Mouse (Mus musculus) cerebellum, adult 9-11 months (tissue): ENCODE results near the gene Agpat2.

Source experiments
- DNase-seq: peaks from one replicate; pipeline ENCODE4 v3.0.0; 2022

The Agpat2 gene

DNA sequence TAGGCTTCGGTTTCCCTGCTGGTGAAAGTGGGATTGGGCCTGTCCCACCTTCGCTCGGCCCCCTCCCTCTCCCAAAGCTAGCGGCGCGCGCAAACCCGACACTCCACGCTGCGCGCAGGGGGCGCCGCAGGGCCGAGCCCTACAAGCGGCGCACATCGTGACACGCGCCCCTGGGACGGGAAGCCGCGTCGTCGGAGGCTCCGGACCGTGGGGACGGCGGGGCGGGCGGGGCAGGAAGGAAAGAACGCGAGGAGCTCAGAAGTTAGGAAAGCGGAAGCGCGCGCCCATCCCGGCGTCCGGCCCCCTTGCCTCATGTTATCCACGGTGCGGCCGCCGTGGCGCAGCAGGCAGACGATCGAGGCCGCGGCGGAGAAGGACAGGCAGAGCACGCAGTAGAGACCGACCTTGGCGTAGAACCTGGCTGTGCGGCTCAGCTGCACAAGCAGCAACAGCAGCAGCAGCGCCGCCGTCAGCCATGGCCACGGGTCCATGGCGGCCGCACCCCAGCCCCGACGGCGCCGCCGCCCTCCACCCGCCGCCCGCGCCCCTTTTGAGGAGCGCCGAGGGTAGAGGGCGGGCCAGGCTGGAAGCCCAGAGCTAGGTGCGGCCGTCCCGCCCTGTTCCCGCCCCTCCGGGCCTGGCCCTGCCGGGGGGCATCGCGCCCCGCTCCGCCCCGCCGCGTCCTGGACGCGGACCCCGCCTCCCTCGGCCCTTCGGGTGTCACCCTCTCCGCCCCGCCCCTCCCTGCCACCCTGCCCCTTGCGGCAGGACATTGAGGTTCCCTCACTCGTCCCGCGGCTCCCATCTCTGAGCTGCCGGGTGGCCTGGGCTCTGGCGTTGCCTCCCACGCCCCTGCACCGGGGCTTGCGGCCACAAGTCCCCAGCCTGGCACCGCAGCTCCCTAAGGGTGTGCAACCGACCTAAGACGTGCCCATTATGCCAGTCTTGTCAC lies at the start of gene Agpat2:
Gene Agpat2, minus strand, starts transcription at position 698 of the 952 bp plus-strand sequence.
- DNase-seq, result no peak

DNA sequence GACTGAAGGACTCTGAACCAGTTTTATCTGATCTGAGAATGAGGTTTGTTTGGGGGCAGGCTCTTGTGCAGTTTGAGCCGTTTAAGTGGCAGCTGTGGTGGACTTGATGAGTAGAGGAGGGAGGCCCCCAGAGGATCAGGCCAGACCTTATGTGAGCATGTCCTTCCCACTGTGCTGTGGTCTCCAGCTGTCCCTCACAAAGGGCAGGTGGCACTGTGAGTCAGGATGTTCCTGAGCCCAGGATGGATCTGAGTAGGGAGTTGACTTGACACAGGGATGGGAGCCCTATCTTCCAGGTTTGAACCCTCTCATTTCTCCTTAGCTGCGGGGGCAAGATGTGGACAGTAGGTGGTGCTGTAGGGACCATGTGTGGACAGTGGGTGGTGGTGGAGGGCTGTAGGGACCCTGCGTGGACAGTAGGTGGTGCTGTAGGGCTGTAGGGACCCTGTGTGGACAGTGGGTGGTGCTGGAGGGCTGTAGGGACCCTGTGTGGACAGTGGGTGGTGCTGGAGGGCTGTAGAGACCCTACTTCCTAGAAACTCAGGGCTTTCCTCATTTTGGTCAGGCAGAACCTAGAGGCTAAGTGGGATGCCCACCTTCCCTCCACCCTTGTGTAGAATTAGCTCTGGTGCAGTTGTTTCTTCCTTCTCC lies 42.6 kb upstream of the Agpat2 start:
- DNase-seq, result peak; percentile 78

DNA sequence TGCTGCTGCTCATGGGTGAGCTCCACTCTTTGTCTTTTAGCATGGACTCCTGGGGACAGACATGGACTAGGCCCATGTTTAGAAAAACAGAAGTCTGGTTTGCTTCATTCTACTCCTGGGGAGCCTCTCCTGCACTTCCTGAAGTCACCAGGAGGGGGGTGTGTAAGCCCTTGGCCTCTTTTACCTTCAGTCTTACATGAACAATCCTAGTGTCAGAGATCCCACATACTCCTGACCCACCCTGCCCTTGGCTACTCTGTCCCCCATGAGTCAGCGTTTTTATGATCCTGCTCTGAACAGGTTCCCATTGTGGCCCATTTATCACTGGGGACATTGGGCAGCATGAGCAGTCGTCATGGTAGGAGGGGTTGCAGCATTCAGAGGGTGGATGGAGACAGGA lies 39.7 kb upstream of the Agpat2 start:
- no peak for DNase-seq

DNA sequence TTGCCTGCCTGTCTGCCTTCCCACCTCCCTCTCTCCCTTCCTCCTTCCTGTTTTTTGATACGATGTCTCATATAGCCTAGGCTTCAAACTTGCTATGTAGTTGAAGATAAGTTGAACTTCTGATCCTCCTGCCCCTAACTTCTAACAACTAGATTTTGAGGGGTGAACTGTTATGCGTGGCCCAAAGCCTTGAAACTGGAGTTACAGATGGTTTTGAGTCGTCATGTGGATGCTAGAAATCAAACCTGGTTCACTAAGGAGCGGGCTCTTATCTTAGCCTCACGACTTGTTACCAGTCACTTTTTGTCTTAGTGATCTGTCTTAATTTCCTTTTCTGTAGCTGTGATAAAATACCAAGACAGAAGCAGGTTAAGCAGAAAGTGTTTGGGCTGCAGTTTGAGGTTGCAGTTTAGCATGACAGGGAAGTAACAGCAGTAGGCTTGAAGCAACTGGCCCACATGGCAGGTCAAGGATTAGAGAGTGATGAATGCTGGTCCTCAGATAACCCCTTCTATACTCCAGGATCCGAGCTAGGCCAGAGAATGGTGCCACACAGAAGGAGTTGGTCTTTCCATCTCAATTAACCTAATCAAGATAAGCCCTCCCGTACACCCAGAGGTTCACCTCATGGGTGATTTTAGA lies 36.9 kb upstream of the Agpat2 start:
- DNase-seq, result no peak

DNA sequence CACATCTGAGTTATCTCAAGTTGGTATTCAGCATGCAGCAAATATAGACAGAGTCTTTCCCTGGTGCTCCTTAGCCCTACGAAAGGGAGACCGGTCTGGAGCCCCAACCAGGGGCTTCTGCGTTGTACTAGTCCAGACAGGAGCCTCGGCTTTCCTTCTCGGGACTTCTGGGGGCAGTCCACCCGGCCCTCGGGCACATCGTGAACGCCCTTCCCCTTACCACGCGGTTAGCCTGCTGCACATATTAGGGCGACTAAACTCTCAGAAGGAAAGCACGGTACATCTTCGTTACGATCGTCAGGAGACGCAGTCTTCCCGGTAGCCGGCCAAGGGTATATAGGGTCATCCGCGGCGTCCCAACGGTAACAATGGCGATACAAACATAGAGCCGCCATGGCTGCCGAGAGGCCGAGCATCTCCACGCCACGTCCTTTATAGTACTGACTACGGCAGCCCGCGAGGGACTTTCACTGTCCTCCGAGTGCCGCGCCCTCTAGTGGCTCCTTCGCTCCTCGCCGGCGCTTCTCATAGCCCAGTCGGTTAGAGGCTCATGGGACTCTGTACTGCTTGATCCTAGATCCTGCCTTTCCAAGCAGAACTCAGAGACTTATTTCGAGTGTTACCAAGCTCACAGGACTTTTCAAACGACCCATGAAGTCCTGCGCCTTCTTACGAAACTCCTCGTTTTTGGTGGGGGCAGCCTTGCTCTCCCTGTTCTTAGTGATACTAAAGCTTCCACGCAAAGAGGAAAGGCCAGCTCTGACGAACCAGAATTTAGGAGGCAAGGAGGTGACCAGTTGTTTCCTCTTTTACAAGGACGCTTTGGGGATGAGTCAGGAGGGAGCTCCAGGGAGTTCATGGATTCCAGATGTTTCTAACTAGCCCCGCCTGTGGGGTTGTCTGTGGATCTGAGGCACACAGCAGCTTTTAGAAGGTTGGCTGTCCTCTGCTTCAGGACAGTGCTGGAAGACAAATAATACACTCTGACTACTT lies 35.9 kb upstream of the Agpat2 start:
- DNase-seq, result peak; percentile 93

DNA sequence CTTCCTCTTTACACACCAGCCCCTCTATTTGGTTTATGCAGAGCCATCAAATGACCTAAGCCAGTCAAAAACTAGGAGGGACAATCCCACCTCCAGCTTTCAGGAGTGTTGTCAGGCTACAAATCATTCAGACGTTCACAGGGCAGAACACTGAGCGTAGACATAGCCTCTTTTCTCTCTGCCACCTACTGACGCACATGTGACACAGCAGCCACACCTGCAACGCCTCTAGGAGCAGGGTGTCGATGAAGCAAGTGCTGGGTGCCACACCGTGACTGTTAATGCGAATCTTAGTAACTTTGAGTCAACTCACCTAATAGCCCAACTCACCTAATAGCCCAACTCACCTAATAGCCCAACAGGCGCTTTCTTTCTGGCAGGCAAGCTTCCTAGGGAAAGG lies 34.9 kb upstream of the Agpat2 start:
- peak; percentile 39 for DNase-seq

DNA sequence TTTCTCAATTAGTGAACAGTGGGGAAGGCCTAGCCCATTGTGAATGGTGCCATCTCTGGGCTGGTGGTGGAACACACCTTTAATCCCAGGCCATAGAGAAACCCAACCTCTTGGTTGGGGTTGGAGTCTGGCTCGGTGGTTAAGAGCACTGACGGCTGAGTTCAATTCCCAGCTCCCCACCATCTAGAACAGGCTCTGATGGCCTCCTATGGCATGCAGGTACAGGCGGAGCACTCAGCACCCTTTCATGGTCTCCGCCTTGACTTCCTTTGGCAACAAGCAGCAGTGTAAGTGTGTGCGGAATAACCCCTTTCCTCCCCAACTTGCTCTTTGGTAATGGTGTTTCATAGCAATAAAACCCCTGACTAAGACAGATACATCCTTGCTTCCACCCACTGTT lies 34.4 kb upstream of the Agpat2 start:
- DNase-seq, result no peak

DNA sequence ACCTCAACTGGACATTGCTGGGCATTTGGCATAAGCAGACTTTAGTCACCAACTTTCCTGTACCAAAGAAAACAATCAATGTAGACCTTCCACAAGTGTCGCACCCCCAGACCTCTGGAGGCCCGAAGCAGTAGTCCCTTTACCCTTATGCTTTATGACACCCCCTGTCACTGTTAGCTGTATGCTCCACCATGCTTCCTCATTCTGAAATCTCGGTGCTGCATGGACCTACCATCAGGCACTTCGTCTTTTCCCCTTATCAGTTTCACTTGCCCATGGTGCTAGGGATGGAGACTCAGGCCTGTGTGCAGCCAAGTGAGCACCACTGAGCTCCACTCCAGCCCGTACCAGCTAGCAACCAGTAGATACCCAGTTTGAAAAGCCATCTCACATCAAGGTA lies 33.8 kb upstream of the Agpat2 start:
- no peak for DNase-seq

DNA sequence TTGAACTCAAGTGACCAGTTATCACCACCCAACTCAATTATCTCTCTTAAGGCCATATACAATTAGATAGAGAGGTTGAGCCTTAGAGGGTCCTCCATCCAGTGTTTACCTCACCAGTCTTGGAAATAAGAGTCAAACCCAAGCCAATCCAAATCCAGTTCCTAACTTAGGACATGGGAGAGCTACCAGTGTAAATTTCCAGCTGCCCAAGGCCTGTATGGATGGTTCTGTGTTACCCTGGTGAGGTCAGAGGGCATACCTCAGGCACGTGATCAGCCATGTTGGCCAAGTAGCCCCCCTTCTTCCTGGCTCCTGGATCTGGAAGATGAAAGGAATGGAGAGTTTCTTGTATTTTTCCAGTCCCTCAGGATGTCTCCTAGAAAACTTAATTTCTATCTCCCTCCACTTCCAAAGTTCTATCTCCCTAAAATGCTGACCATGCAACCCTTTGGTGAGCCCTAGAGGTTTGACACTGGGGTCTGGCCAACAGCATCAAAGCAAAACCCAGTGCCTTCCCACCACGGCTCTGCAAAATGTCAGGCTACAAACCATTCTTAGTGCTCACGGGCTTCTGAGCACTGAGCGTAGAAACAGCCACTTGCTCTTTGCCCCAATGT lies 33.2 kb upstream of the Agpat2 start:
- DNase-seq, result no peak

DNA sequence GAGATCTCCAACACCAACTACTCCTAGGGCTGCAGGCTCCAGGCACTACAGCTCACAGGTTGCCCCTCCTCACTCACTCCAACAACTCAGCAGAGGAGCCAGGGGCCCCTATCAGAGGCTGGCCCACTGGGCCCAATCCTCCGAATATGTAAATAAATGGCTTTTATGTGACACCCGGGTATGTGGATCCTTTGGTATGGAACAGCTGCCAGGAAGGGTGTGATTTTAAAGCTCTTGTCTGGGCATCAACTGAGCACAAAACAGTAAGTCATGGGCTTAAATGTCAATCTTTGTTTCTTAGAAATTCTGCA lies 32.1 kb upstream of the Agpat2 start:
- DNase-seq, result no peak

DNA sequence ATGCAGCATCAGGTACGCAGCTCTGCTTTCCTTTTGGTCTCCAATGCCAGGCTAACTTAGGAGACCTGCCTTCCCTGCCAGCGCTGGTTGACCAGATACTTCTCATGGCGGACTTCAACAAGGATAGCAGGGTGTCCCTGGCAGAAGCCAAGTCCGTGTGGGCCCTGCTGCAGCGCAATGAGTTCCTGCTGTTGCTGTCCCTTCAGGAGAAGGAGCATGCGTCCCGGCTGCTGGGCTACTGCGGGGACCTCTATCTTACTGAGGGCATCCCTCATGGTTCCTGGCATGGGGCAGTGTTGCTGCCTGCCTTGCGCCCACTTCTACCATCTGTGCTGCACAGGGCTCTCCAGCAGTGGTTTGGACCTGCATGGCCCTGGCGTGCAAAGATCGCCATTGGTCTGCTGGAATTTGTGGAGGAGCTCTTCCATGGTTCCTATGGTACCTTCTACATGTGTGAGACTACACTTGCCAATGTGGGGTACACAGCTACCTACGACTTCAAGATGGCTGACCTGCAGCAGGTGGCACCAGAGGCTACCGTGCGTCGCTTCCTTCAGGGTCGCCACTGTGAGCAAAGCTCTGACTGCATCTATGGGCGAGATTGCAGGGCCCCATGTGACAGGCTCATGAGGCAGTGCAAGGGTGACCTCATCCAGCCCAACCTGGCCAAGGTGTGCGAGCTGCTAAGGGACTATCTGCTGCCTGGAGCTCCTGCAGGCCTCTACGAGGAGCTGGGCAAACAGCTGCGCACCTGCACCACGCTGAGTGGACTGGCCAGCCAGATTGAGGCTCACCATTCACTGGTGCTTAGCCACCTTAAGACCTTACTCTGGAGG lies 31.5 kb upstream of the Agpat2 start:
- DNase-seq, result peak; percentile 20

DNA sequence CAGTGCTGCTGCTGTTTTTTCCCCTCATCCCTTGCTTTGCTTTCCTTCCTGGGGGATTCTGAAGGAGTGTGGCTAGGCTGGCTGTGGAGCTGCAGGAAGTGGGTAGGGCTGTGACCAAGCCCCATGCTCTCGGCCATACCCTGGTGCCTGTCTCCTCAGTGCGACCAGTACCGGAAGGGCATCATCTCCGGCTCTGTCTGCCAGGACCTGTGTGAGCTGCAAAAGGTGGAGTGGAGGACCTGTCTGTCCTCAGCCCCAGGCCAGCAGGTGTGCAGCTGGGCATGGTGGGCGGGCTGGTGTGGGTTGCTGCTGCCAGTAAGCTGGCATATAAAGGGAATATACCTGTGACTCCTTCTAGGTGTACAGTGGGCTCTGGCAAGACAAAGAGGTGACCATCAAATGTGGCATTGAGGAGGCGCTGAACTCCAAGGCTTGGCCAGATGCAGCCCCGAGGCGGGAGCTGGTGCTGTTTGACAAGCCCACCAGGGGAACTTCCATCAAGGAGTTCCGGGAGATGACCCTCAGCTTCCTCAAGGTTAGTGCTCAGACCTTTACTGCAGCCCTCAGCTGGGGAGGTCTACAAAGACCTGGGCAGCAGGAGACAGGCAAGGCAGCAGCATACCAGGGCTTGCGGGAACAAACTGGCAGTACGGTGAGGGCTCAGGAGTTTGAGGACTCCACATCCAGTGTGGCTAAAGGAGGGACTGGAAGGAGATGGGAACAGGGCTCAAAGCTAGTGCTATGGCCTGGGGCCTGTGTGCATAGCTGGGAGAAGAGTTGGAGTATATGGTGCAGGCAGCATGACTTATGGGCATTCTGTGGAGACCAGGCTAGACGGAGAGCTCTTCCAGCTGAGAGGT lies 30.6 kb upstream of the Agpat2 start:
- DNase-seq, result peak; percentile 24

DNA sequence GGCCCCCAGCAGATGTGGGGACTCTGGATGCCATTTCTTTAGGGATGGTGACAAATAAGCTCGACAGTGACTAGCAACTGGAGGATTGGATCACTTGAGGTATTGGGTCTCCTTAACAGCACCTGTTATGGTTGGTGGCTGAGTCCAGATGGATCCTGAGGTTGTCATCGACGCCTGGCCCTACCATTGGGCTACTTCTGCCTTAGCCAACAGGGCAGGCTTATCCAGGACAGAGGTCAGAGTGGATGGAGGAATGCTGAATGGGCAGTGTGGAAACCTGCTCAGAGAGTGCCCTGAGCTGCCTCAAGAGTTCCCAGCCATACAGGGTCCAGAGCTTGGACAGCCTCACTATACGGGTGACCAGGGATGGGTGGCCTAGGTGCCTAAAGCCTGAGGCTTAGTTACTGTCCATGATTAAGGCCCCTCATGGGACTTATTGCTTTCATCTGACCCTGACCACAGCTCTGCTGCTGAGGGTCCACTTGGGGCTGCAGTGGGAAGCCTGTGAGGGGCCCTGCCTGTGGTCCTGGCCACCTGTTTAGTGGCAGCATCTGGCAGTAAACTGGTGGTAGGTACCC lies 29.8 kb upstream of the Agpat2 start:
- DNase-seq, result no peak

DNA sequence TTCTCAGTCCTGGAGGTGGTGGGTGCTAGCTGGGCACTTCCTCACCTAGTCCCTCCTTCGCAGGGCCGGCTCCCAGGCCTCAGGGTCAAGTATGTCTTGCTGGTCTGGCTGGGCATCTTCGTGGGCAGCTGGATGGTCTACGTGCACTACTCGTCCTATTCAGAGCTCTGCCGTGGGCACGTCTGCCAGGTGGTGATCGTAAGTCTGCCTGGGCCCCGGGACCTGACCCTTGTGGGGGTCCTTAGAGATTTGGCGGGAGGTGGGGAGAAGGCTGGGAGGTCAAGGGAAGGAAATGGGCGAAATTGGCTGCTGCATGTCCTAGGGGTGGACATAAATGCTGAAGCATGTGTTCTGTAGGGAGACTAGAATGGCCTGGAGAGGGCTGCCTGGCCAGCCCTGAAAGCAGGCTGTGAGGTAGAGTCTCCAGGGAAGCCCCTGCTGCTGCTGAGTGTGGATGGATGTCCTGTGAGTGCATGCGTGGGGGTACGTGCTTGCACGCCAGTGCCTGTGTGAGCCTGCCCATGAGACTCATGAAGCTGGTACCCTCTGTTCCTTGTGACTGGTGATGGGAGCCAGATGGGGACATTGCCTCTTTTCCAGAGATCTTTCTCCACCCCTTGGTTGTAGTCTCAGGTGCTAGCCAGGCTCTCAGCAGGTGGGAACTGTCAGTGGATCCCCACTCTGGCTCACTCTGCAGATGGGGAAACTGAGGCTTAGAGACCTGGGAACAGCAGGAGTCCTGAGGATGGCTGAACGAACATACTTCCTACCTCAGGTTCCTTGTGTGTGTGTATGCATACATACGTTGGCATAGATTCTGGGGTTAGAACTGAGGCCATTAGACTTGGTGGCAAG lies 28.6 kb upstream of the Agpat2 start:
- DNase-seq, result peak; percentile 18

DNA sequence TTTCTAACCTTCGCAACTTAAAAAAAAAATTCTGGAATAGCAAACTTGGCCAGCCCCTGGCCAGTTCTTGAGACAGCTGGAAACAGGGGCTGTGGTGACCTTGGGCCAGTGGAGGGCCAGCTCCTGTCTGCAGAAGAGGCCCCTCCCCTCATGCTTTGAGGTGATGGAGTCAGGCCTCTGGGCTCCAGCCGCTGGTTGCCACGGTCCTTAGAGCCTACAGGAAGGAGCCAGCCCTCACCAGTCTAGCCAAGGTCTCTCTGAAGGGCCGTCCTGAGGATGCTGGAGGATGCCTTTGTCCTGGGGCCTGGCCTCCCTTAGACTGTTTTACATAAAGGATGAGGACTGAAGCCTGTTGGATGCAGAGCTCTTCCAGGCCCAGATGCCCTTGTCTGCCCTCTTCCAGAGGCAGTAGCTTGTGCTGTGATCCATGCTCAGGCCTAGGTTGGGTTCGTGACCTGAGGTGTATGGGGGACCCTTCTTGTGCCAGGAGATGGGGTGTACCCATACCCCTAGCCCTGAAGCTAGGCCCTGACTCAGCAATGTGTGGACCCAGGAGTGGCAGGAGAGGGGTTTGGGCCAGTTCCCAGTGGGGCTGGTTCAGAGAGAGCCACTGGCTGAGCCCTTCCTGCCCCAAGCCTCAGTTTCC lies 24.7 kb upstream of the Agpat2 start:
- DNase-seq, result no peak

DNA sequence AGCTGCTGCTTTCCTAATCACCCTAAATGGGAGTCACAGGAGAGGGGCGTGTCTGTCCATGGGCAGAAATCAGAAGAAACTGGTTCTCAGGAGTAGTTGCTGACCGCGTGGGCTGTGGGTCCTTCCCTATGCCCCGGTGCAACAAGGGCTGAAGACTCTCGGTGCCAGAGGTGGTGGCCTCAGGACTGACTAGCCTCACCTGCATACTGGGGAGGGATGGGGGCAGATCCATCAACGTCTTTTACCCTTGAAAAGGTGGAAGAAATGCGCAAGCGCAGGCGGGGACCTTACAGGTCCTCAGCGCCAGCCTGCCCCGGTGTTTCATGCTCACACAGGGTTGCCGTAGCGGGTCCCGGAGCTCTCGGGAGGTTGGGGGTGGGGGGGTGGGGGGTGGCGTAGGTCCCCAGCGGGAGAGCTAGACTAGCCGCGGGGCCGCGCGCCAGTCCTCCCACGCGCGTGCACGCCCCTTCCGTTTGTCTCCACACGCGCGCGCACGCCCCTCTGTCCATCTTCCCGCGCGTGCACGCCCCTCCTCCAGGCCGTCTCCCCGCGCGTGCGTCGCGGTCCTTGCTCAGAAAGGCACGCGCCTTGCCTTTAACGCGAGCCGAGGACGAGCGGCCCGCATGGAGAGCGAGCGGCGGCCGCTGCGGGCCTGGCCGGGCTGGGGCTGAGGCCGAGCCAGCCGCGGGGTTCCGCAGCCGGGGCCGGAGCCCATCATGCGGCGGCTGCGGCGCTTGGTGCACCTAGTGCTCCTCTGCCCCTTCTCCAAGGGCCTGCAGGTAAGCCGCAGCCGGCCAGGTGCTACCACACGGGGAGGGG lies 23.9 kb upstream of the Agpat2 start, which contains the start of gene Fam69b:
Gene Fam69b, plus strand, starts transcription at position 537 of the 819 bp plus-strand sequence.
- DNase-seq, result peak; percentile 91

DNA sequence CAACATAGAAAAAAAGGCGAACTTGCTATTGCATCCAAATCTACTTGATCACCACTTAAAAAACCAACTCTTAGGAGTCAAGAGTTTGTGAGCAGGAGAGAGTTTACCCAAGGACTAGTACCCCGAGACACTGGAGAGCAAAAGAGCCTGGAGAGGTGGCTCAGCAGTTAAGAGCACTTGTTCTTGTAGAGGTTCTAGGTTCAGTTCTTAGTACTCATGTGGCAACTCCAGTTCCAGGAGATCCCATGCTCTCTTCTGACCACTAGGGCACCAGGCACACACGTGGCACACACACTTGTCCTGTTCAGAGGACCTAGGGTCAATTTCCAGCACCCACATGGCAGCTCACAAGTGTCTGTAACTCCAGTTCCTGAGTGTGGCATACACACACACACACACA lies 21.9 kb upstream of the Agpat2 start:
- no peak for DNase-seq
